Mouse (Mus musculus): ENCODE results near the gene Fam129a.
"Not testable (repeated sequence)": the region's sequence is repeated elsewhere in the genome, so short reads cannot be mapped to it uniquely, and the experiment has no call there.

The Fam129a gene

DNA sequence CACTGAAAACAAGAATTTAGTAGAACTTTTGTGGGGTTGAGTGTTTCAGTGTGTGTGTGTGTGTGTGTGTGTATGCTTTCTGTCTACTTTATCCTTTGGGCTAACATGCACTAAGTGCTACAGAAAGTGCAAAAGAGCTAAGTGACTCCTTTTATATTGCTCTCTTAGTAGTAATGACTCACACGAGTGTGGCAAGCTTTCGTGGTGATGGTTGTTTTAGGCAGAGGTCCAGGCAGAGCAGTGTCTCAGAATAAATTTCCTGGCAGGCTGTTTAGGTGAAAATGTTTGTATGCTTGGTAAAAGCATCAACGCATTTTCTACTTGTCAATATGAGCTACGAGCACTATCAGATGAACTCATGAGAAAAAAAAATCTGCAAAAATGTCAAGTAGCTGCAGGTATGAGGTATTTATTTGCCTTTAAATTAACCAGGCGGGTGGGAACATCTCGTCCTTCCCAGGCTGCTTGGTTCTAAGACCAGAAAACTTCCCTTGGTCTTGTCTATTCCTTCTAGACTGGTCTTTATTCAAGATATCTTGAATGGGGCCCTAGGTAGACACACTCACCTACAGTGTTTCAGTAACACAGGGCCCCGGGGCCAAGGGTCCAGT lies 119.7 kb downstream of the Fam129a start:
- in situ Hi-C loops (cut with MboI; ENCODE audit: low sequenced_read_pairs) = no loop called here

DNA sequence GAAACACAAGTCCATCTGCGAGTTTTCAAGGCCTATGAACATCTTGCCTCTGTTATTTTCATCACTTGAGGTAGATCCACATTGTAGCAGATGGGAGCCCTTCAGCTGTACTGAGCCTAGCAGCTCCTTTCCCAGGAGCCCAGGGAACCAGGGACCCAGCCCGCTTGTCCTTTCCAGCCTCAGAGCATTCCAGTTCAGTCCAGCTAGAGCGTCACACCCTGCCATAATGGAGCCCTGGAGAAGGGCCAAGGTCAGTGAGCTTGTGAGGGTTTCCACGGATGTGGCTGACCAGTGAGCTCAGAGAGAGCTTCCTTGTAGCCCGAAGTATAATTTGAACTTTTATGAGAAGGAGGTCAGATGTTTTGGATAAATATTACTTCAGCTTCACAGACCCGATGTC lies 121.9 kb downstream of the Fam129a start:
- in situ Hi-C loops (cut with MboI; ENCODE audit: low sequenced_read_pairs) = not testable (repeated sequence)

DNA sequence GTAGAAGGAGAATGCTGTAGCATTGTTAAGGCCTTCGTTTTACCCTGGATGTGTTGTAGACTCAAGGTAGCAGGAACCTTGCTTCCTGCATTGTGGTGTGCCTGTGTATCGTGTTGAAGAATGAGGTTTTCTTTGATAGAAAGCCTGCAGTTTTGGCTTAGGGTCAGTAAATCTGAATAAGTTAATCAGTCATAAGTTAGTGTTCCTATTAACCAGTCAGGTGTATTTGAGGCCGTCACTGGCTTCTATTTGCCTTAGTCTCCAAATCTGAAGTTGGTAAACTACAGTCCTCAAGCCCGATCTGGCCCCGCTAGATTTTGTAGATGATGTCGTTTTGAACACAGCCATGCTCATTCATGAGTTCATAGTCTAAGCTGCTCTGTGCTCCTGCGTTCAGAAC lies 125.8 kb downstream of the Fam129a start:
- in situ Hi-C loops (cut with MboI; ENCODE audit: low sequenced_read_pairs) = no loop called here

DNA sequence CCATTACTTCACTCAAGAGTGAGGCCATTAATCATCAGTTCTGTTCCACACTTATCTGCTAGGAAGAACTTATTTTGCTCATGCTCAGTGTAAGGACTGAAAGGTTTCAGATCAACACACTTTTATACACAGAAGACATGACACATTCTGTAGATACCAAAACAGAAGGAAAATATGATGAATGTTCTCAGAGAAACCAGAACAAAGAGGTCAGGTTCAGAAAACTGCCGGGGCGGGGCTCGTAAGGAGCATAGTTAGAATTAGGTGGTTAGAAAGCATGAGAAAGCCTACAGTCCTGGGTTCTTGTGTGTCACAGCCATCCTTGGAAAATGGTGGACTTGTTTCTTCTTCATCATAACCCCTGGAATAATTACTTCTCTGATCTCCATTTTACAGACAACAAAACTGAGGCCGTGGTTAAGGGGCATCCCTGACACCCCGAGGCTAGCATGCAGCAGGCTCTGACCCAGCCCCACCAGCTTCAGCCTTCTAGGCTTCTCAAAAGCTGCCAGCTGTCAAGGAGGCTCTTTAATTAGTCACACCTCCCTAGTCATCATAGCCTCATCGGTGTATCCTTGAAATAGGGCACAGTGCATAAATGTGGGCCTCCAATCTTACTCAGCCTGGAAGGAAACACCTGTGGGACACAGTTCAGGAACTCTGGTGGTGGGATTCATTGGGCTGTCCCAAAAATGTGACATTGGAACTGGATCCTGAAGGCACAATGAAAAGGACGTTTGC lies 127.1 kb downstream of the Fam129a start:
- in situ Hi-C loops (cut with MboI; ENCODE audit: low sequenced_read_pairs) = no loop called here

DNA sequence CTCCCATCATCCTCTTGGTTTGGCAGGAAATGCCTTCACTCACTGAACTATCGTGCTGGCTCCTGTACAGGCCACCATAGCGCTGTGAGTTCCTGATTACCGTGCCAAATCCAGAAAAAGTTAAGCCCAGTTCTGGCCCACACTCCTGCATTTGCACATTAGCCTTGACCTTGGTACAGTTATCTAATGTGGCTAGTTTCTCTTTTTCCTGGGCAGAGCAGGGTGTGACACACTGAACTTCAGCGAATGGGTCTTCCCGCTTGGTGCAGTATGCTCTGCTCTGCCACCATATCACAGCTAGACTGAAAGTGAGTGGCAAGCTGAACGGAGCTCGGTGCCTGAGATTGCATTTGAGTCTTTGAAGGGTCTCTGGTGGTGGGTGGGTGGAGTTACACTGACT lies 128.4 kb downstream of the Fam129a start:
- in situ Hi-C loops (cut with MboI; ENCODE audit: low sequenced_read_pairs) = no loop called here

DNA sequence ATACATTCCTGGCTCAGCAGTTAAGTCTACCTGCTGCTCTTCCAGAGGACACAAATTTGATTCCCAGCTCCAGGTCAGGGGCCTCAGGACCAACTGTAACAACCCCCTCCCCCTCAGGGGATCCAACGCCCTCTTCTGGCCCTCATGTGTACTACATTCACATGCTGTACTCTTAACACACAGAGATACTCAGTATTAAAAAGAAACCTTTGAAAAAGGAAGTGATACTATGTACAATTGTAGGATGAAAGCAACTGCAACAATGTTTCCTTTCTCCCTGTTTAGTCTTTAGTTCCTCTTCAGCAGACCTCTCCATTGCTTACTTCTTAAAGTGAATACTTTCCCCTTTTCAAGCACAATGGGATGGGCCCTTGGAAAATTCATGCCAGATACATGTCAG lies 131.8 kb downstream of the Fam129a start:
- in situ Hi-C loops (cut with MboI; ENCODE audit: low sequenced_read_pairs) = loop anchor here (10.0 to 25.0 kb wide), 2 partner anchors 208 to 666 kb away; no protein-coding TSS in a partner anchor

DNA sequence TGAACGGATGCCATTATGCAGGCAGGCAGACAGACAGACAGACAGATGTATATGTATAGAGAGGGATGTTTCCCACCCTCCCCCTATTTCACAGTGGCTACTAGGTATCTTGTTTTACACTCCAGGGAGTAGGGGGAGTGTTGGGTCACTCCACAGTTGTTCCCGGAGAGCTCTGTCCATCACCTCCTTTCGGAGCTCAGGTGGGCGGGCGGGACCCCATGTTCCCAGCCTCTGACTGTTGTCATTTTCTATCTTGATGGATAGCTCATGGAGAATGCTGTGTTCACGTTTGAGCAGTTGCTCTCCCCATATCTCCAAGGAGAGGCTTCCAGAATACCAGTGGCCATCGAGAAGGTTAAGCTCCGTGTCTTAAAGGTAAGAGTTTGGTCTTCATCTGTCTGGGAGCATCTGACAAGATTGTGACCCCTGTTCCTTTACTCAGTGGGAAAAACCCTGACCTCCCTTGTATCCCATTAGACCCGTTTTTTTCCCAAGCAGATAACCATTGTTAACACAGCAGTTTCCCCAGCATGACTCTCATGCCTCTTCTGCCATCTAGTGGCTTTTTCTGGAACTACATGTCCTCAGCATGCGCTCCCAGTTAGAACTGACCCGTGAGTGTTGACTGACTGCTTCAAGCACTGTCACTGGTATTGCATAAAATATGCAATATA lies 134.9 kb downstream of the Fam129a start:
- in situ Hi-C loops (cut with MboI; ENCODE audit: low sequenced_read_pairs) = loop anchor here (10.0 to 25.0 kb wide), 2 partner anchors 211 to 669 kb away; no protein-coding TSS in a partner anchor

DNA sequence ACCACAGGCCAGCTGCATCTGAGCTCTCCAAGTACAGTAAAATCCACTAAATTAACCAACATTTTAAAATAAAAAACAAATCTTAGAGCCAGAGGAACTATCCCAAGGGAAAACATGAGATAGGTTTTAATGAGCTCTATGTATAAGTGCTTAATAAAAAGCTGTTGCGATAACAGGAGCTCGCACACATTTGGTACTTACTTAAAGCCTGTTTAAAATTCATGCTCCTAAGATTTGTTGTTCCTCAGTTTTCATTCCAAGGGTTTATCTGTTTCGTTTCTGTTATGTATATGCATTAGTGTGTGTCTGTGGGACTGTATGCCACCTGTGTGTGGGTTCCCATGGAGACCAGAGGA lies 135.4 kb downstream of the Fam129a start:
- in situ Hi-C loops (cut with MboI; ENCODE audit: low sequenced_read_pairs) = loop anchor here (10.0 to 25.0 kb wide), 2 partner anchors 212 to 669 kb away; no protein-coding TSS in a partner anchor

DNA sequence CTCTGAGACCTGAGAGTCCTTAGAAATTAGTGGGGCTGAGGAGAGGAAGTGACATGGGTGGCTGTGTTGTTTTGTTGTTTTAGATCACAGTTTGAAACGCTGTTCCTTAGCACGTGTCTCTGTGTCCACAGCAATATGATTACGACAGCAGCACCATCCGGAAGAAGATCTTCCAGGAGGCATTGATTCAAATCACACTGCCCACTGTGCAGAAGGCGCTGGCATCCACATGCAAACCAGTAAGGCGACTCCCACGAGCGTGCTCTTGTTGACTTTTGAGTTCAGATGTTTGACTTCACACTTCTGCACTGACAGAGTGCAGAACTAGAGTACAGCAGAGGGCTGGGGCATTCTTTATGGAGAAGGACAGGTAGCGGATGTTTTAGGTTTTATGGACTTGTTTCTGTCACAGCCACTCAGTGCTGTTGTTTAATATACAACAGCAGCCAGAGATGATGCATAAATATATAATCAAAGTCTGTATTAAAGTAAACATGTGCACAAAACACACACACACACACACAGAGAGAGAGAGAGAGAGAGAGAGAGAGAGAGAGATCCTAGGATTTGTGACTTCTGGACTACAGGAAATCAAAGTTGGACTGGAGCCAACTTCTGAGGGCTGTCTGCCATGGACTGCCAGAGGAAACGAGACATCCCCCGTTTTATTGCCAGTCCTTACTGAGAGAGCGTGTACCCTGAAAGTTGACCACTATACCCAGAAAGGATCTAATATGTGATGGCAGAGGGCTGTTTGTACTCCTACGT lies 138.2 kb downstream of the Fam129a start:
- in situ Hi-C loops (cut with MboI; ENCODE audit: low sequenced_read_pairs) = loop anchor here (10.0 to 25.0 kb wide), 2 partner anchors 214 to 672 kb away; no protein-coding TSS in a partner anchor

DNA sequence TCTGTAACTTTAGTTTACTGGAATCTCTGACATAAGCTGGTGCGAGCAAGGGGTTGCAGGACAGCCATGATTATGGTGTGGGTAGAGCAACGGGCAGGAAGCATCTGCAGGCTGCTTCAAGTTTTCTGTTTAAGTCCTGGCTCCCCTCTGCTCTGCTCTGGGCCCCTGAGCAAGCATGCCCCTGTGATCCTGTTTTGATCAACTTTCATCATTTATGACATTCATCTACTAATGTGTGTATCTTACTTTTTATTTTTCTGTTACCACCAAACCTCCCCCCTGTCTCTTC lies 138.7 kb downstream of the Fam129a start:
- in situ Hi-C loops (cut with MboI; ENCODE audit: low sequenced_read_pairs) = loop anchor here (10.0 to 25.0 kb wide), 2 partner anchors 215 to 672 kb away; no protein-coding TSS in a partner anchor

DNA sequence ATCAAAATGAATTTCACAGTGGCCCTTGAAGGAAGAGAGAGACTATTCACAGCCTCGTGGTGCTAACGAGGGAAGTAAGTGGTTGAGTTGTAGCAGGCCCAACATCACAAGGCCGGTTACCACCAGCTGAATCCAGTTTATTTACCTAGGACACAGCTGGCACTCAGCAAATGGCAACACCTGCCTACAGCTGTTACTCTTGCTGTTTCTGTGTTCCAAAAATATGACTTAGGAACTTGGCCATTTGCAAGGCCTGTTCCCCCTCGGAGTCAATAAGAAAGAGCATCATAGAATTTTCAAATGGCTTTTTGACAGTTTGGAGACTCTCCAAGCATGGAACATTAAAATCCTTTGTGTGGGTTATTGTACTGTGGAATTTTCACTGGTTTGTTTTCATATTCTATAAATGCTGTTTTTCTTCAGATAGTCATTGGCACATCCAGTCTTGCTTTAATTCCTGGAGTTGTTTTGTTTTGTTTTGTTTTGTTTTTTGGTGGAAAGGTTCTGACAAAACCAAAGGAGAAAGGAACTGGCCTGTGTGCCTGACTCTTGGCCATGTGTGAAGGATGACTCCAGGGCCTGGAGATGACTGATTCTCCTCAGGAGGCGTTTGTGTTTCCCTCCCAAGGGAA lies 139.6 kb downstream of the Fam129a start:
- in situ Hi-C loops (cut with MboI; ENCODE audit: low sequenced_read_pairs) = loop anchor here (25.0 kb wide), 1 partner anchor 673 kb away; no protein-coding TSS in a partner anchor

DNA sequence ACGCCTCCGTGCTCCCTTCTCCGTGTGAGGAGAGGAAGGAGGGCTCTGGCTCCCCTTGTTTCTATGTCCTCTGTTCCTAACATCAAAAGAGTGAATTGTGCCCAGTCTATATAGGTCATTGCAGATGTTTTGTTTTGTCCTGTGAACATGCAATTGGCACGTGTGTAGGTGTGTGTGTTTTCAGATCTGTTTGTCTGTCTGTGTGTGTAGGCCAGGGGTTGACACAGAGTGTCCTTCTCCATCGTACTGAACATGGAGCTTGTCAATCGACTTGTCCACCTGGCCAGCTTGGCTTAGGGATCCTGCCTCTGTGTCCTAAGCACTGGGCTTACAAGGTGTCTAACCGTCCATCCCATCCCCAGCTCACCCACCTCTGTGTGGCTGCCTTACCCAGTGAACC lies 140.1 kb downstream of the Fam129a start:
- in situ Hi-C loops (cut with MboI; ENCODE audit: low sequenced_read_pairs) = loop anchor here (25.0 kb wide), 1 partner anchor 674 kb away; no protein-coding TSS in a partner anchor

DNA sequence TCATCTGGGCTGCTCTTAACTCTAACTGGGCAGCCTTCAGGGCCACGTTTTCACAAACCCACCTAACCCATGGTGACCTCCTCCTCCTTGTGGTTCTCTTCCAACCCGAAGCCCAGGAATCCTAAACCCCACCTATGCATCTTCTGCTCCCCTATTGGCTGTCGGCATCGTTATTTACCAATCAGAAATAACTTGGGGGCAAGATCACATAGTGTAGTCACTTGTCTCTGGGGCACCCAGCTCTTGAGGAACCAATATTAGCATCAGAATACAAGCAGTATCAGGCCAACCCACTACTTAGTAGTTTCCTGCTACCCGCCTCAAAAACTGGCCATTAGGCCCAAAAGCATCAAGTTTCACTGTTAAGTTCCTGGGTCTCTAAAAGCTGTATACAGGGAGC lies 141.7 kb downstream of the Fam129a start:
- in situ Hi-C loops (cut with MboI; ENCODE audit: low sequenced_read_pairs) = loop anchor here (25.0 kb wide), 1 partner anchor 675 kb away; no protein-coding TSS in a partner anchor

DNA sequence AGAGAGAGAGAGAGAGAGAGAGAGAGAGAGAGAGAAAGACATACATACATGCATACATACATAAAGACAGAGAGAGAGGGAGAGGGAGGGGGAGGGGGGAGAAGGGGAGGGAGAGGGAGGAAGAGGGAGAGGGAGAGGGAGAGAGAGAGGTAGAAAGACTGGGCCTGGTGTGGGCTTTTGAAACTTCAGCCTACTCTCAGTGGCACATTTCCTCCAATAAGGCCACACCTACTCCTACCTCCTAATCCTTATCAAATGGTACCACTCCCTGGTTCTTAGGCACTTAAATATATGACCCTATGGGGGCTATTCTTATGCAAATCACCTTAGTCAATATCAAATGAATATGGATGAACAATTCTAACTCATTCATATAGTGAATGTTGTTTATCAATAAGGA lies 142.6 kb downstream of the Fam129a start:
- in situ Hi-C loops (cut with MboI; ENCODE audit: low sequenced_read_pairs) = loop anchor here (25.0 kb wide), 1 partner anchor 676 kb away; no protein-coding TSS in a partner anchor

DNA sequence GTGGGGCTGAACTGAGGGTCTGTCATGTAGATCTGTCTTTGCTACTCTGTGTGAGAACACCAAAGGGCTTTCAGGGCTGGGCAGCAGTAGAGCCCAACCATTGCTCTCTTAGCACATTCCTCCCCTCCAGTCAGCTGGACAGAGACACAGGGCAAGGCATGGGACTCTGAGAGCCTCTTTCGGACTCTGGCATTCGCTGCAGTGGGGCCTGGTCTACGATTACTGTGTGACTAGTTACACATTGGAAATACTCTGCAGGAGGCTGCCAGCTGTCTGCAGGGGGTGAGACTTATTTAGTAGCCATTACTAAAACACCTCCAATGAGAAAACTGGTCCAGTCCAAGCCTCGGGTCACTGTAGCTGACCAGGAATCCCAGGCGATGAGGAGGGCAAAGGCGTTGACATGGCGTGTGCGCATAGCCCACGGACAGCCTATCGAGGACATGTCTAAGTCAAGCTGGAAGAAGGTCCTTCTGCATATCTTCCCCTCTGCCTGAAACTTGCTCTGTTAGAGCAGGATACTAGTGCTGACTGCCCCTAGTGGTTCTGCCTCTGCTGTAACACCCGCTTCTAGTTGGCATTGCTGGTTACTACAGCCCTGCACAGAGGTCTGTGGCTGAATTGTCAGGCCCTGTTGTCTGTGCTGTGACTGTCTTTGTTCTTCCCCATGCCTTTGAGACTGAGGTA lies 145.2 kb downstream of the Fam129a start:
- in situ Hi-C loops (cut with MboI; ENCODE audit: low sequenced_read_pairs) = loop anchor here (25.0 kb wide), 1 partner anchor 679 kb away; no protein-coding TSS in a partner anchor

DNA sequence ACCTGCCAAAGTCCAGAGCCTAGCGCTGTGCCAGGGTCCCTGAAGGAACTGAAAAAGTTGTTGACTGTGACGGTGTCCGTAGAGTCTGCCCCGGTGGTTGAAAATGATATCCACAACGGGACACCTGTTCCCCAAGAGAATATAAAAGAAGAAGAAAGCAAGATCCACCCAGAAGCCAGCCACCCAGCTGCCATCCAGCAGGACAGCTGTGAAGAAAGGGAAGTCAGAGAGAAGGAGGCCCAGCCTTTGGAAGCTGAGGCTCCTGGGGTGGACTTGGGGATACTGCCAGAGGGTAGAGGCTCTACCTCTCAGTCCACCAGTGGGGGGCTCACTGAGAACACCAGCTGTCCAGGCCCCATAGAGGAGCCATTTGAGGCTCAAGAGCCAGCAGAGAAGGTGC lies 146.6 kb downstream of the Fam129a start:
- in situ Hi-C loops (cut with MboI; ENCODE audit: low sequenced_read_pairs) = loop anchor here (25.0 kb wide), 1 partner anchor 680 kb away; no protein-coding TSS in a partner anchor

DNA sequence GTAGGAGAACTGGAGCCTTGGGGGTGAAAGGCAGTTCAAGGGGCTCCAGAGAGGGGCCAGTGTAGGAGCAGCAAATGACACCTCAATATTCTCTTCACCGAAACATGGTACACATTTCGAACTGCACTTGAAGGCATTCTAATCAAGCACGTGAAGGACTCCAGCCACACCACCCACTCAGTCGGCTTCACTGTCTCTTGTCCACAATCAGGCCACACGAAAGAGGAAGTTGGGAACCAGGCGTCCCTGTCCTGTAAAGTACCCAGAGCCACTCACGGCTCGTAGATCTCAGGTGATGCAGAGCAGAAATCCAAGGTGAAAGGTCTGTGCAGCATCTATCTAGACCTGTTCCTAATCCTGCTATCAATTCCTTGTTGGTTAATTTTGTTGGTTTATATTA lies 147.6 kb downstream of the Fam129a start:
- in situ Hi-C loops (cut with MboI; ENCODE audit: low sequenced_read_pairs) = loop anchor here (25.0 kb wide), 1 partner anchor 681 kb away; no protein-coding TSS in a partner anchor

DNA sequence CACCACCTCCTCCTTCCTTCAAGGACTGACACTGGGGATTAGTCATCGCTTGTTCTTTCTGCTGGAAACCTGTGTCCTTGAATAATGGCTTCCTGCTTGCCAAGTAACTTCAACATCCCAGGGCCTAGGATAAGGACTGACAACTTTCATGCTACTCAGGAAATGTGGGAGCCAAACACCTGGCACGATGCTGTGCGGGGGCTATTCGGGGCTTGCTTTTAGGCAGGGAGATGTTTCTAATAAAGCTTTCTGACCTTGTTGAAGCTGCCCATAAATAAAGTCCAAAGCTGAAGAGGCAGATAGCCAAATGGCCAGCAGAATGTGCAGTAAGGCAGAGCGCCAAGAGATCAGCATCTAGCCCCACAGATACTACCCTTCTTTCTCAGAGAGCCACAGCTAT lies 148.9 kb downstream of the Fam129a start:
- in situ Hi-C loops (cut with MboI; ENCODE audit: low sequenced_read_pairs) = loop anchor here (25.0 kb wide), 1 partner anchor 683 kb away; no protein-coding TSS in a partner anchor

DNA sequence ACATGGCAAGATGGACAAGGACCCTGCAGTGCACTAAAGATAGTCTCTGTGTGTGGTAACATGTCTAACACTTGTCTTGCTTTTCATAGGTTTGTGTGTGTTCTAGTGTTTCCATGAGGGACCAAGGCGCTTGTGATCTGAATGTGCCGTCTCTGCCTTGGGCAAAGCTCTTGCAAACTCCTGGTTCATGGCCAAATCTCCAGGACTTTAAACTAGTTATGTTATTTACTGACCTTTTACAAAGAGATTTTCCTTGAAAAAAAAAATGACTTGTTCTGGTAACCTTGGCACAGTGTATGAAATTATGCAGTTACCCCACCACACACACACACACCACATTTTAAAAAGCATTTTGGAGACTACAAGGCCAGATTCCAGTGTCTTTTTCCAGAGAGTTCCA lies 149.6 kb downstream of the Fam129a start:
- in situ Hi-C loops (cut with MboI; ENCODE audit: low sequenced_read_pairs) = loop anchor here (25.0 kb wide), 1 partner anchor 683 kb away; no protein-coding TSS in a partner anchor

Data from CH12F3 (cell line).